Mouse (Mus musculus) cerebellum, adult 9-11 months (tissue): Measurements from ENCODE around the gene Gm10142.
A peak's percentile ranks its signal among the peaks of the same experiment; 100 is the strongest.
"Not testable (repeated sequence)": the region's sequence is repeated elsewhere in the genome, so short reads cannot be mapped to it uniquely, and the experiment has no call there.

ENCODE experiments used
- DNase-seq: peaks from one replicate; pipeline ENCODE4 v3.0.0; 2022

The Gm10142 gene

DNA sequence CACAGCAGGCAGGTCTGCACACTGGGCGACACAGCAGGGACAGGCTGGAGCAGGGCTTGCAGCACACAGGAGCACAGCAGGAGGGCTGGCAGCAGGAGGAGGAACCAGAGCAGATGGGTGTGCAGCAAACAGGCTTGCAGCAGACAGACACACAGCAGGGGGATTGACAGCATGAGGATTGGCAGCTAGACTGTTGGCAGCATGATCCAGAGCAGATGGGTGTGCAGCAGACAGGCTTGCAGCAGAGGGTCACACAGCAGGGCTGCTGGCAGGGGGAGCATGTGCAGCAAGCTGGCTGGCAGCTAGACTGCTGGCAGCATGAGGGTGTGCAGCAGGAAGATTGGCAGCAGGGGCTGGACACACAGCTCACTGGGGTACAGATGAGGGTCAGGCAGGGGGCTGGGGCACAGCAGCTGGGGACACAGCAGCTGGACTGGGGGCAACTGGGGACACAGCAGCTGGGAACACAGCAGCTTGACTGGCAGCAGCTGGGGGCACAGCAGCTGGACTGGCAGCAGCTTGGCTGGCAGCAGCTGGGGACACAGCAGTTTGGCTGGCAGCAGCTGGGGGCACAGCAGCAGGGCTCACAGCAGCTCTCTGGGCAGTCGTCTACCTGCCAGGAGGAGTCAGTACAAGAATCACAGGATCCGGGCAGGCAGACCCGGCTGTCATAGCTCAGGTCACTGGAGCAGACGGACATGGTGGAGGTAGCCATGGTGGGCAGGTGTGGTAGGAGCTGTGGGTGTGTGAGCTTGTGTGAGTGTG is 26.5 kb downstream of the Gm10142 start, which contains the start of gene Gm18596:
Gene Gm18596, minus strand, starts transcription at position 715 of the 765 bp plus-strand sequence.
- peak; percentile 25 for DNase-seq

- peak; percentile 54 for DNase-seq
Measured at GRCm38 (mm10) chr10:77750686-77751085, 35.1 kb downstream of the Gm10142 start.

GRCm38 (mm10) chr10:77751254-77751653 is 35.6 kb downstream of the Gm10142 start, which contains the start of gene Gm9736:
Gene Gm9736, minus strand, starts transcription at chr10:77751354.
- not testable (repeated sequence) for DNase-seq

GRCm38 (mm10) chr10:77752312-77752711 is 36.7 kb downstream of the Gm10142 start:
- not testable (repeated sequence) for DNase-seq

GRCm38 (mm10) chr10:77753448-77753847 is 37.8 kb downstream of the Gm10142 start:
- no peak for DNase-seq

- not testable (repeated sequence) for DNase-seq
Measured at GRCm38 (mm10) chr10:77759582-77759981, 44.0 kb downstream of the Gm10142 start, which contains the start of gene Gm3233. Gene Gm3233, minus strand, starts transcription at chr10:77759682.
